Mouse (Mus musculus): ENCODE measurements around the gene Tec.

- TF ChIP-seq POLR2A (IDR thresholded peaks at IDR 0.05; ENCODE audit: extremely low read depth, insufficient read depth, low read length) = no peak
- no peak for TF ChIP-seq CTCF (IDR thresholded peaks at IDR 0.05; ENCODE audit: low read depth, low read length)
These were observed 69.7 kb downstream of the Tec start for GRCm38 (mm10) chr5:72798563-72798962.
